Mouse (Mus musculus) hindbrain, embryonic 11.5 days (tissue): ENCODE measurements around the gene Speer4f2. TPM values are rescaled to one million over a fixed set of nuclear protein-coding genes. Genes with fewer than 3 reads are reported as not detected.

Experiments
- ATAC-seq: fragments of 200-750 bp; cut with Nextera tagmentation; 2 replicates; pipeline ENCODE4 v1.8.0; 2017; ENCODE audit warnings: mild to moderate bottlenecking, moderate TSS enrichment, moderate library complexity; ENCODE audit not compliant: low FRiP score
- DNase-seq: peaks from one replicate; pipeline ENCODE4 v3.0.0-alpha.2; 2015; ENCODE audit warnings: low spot score
- H3K27ac ChIP-seq: fragments of 300-500 bp; sonication (generic); 2 replicates; pipeline ENCODE4 v1.5.1; 2014; ENCODE audit warnings: mild to moderate bottlenecking, low read depth, low read length
- H3K27me3 ChIP-seq: fragments of 300-500 bp; sonication (generic); 2 replicates; pipeline ENCODE4 v1.6.1; 2014; ENCODE audit warnings: mild to moderate bottlenecking, low read length, moderate library complexity, mixed read lengths; ENCODE audit not compliant: control insufficient read depth, insufficient read depth
- H3K36me3 ChIP-seq: fragments of 300-500 bp; sonication (generic); 2 replicates; pipeline ENCODE4 v1.6.1; 2014; ENCODE audit warnings: mild to moderate bottlenecking, low read length, moderate library complexity, mixed read lengths; ENCODE audit not compliant: control insufficient read depth, insufficient read depth
- H3K4me1 ChIP-seq: fragments of 300-500 bp; sonication (generic); replicated peaks from 2 replicates; pipeline ENCODE4 v1.6.1; 2014; ENCODE audit warnings: low read length, mixed read lengths; ENCODE audit not compliant: control insufficient read depth, insufficient read depth
- H3K4me2 ChIP-seq: fragments of 300-500 bp; sonication (generic); replicated peaks from 2 replicates; pipeline ENCODE4 v1.6.1; 2014; ENCODE audit warnings: mild to moderate bottlenecking, low read depth, low read length
- H3K4me3 ChIP-seq: fragments of 300-500 bp; sonication (generic); 2 replicates; pipeline ENCODE4 v1.5.1; 2014; ENCODE audit warnings: low read depth, low read length
- H3K9ac ChIP-seq: fragments of 300-500 bp; sonication (generic); 2 replicates; pipeline ENCODE4 v1.6.1; 2014; ENCODE audit warnings: low read depth, low read length
- H3K9me3 ChIP-seq: fragments of 300-500 bp; sonication (generic); 2 replicates; pipeline ENCODE4 v1.6.1; 2016; ENCODE audit warnings: low read length; ENCODE audit not compliant: control insufficient read depth
- WGBS: fragments of 180-500 bp; shearing (Covaris S2); extraction: QIAGEN DNeasy Blood & Tissue Kit; methylation state at CpG from one replicate; pipeline ENCODE4 v1.1.7; 2014; 5-methylcytosine and 5-hydroxymethylcytosine counted together
- polyA plus RNA-seq: library from polyadenylated mRNA; unstranded; fragments of >200 nt; fragmentation: Nextera tagmentation; extraction: Ambion mirVana; gene quantifications from 2 replicates; pipeline ENCODE4 v1.2.1, GENCODE M21; 2014

Gene Speer4f2
- polyA plus RNA-seq, 1 experiment from 2014 or later = not detected

- H3K9ac ChIP-seq = no peak overlapping the region
- ATAC-seq (no peak), DNase-seq (no peak)
- no peaks in the 10 kb centered on the region for H3K27me3 ChIP-seq
- no peaks in the 10 kb centered on the region for H3K4me1 ChIP-seq
- H3K4me3 ChIP-seq = no peak overlapping the region
- H3K36me3 ChIP-seq = no peaks in the 10 kb centered on the region
- WGBS = 91% methylated on average over 14 of the region's 14 CpGs
- H3K9me3 ChIP-seq = no peaks in the 10 kb centered on the region
- H3K27ac ChIP-seq = no peak overlapping the region
- H3K4me2 ChIP-seq = no peak overlapping the region
Observed at GRCm38 (mm10) chr5:17401206-17402077, 28.5 kb downstream of the Speer4f2 start.

DNA sequence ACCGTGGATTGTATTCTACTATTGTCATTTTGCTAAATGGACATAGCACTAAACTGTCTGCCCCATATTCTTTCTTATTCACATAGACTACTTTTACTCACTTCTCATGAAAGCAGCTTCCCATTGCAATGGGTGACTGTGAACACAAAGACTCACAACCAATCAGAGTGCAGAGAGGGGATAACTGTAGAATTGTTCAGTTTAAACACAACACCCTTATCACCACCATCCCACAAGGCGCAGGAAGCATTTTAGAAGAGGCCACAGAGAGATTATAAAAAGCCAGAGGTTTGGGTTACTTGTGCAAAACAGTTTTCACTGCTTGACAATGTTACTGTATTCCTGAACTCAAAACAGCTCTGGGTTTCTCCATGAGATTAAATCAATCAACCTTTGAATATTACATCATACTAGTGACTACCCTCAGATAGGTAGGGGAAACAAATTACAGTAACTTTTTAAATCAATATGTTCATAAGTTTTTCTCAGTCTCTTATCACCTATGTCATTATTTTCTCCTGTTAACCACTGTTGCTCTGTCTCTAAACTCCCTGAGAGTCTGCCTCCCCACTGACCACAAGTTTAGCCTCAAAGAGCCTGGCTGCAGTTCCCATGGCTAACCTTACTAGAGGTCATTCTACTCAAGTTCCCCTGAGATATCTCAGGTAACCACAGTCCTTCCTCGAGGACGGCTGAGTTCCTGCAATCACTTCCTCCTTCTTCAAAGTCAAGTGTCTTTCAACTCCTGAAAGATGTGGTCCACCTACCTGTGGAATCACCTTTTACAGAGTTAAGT lies 29.5 kb downstream of the Speer4f2 start:
- Histone ChIP-seq H3K36me3 (no peaks in the 10 kb centered on the region), H3K4me3 (no peak overlapping the region), H3K27me3 (no peaks in the 10 kb centered on the region), H3K9ac (no peak overlapping the region), H3K4me2 (no peak overlapping the region), H3K9me3 (no peaks in the 10 kb centered on the region), H3K27ac (no peak overlapping the region), H3K4me1 (no peaks in the 10 kb centered on the region)
- no peak for DNase-seq
- no peak for ATAC-seq
- 80% methylated on average over 4 of the region's 4 CpGs for WGBS

DNA sequence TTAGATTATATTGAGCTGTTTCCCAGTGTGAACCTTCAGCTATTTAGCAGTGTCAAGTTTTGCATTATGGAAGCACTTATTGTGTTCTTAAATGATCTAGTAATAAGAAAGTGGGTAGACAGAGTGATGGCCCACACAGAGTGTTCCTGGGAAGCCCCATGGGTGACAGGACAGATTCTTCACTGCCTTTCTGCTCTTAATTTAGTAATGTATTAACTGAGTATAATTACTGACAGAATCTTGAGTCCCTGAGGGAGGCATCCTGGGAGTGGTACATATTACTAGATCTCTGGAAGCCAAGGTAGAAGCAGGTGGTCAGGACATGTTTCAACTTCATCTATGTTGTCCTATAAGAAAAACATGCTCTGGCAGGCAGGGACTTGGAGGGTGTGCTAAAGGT lies 30.6 kb downstream of the Speer4f2 start:
- H3K27ac ChIP-seq = no peak overlapping the region
- no peak for ATAC-seq
- H3K4me2 ChIP-seq = no peak overlapping the region
- no peaks in the 10 kb centered on the region for H3K27me3 ChIP-seq
- H3K4me1 ChIP-seq = no peaks in the 10 kb centered on the region
- H3K9ac ChIP-seq = no peak overlapping the region
- no peaks in the 10 kb centered on the region for H3K9me3 ChIP-seq
- no peaks in the 10 kb centered on the region for H3K36me3 ChIP-seq
- no peak for DNase-seq
- H3K4me3 ChIP-seq = no peak overlapping the region

- ATAC-seq (no peak), DNase-seq (no peak)
- no peak overlapping the region for H3K4me2 ChIP-seq
- H3K27ac ChIP-seq = no peak overlapping the region
- H3K4me1 ChIP-seq = no peaks in the 10 kb centered on the region
- 89% methylated on average over 4 of the region's 4 CpGs for WGBS
- H3K36me3 ChIP-seq = no peaks in the 10 kb centered on the region
- no peaks in the 10 kb centered on the region for H3K27me3 ChIP-seq
- no peak overlapping the region for H3K9ac ChIP-seq
- H3K9me3 ChIP-seq = no peaks in the 10 kb centered on the region
- H3K4me3 ChIP-seq = no peak overlapping the region
Observed at GRCm38 (mm10) chr5:17408924-17409660, 36.1 kb downstream of the Speer4f2 start.

- no peak for ATAC-seq
- Histone ChIP-seq H3K27ac (no peak overlapping the region), H3K4me2 (no peak overlapping the region), H3K4me1 (peaks cover 3% of the 10 kb centered on the region; the same call in 1 of the 2 replicates), H3K9ac (no peak overlapping the region), H3K9me3 (no peaks in the 10 kb centered on the region), H3K36me3 (no peaks in the 10 kb centered on the region), H3K27me3 (no peaks in the 10 kb centered on the region), H3K4me3 (no peak overlapping the region)
- DNase-seq = no peak
- WGBS = 93% methylated on average over 2 of the region's 2 CpGs
Observed at GRCm38 (mm10) chr5:17417201-17417600, 44.2 kb downstream of the Speer4f2 start.

- Histone ChIP-seq H3K4me1 (peaks cover 3% of the 10 kb centered on the region; the same call in 1 of the 2 replicates), H3K27ac (0 out of 2 replicates have a peak overlapping the region, but pooled peaks have one; percentile 42), H3K9ac (no peak overlapping the region), H3K4me2 (no peak overlapping the region), H3K27me3 (no peaks in the 10 kb centered on the region), H3K4me3 (no peak overlapping the region), H3K36me3 (no peaks in the 10 kb centered on the region), H3K9me3 (no peaks in the 10 kb centered on the region)
- 68% methylated on average over 1 of the region's 1 CpGs for WGBS
- DNase-seq = peak; percentile 60
- ATAC-seq = peak; percentile 89
Observed at GRCm38 (mm10) chr5:17419215-17419820, 46.3 kb downstream of the Speer4f2 start.

GRCm38 (mm10) chr5:17419921-17420320 lies 46.9 kb downstream of the Speer4f2 start:
- H3K27ac ChIP-seq = no peak overlapping the region
- H3K27me3 ChIP-seq = no peaks in the 10 kb centered on the region
- H3K4me2 ChIP-seq = no peak overlapping the region
- no peak overlapping the region for H3K9ac ChIP-seq
- no peak for DNase-seq
- H3K9me3 ChIP-seq = no peaks in the 10 kb centered on the region
- H3K36me3 ChIP-seq = no peaks in the 10 kb centered on the region
- H3K4me1 ChIP-seq = peaks cover 3% of the 10 kb centered on the region; the same call in 1 of the 2 replicates
- no peak overlapping the region for H3K4me3 ChIP-seq
- ATAC-seq = no peak

DNA sequence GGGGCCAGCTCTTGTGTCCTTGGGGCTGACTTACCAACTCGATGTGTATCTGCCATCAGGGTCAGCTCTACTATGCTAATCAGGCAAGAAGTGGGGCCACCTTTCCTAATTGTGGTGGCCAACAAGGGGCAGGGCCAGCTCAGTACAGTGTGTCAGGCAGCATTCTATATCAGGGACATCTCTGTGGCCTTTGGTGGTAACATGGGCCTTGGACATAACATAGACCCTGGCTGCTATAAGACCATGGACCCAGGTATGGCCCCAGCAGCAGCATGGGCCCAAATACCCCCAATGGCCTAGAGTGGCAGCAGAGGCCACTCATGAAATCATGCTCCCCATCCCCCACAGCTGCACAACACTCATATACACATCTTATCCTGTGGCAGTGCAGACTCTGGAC lies 49.2 kb downstream of the Speer4f2 start:
- 92% methylated on average over 1 of the region's 1 CpGs for WGBS
- ATAC-seq = no peak
- no peak for DNase-seq

More for the DNA sequence above, 49.2 kb downstream of the Speer4f2 start:
- no peak overlapping the region for H3K9ac ChIP-seq
- peaks cover 3% of the 10 kb centered on the region; the same call in 1 of the 2 replicates for H3K4me1 ChIP-seq
- no peaks in the 10 kb centered on the region for H3K9me3 ChIP-seq
- H3K4me2 ChIP-seq = no peak overlapping the region
- no peak overlapping the region for H3K27ac ChIP-seq
- no peaks in the 10 kb centered on the region for H3K36me3 ChIP-seq
- H3K4me3 ChIP-seq = no peak overlapping the region
- no peaks in the 10 kb centered on the region for H3K27me3 ChIP-seq
